Mouse (Mus musculus) stomach, postnatal 0 days (tissue): ENCODE measurements around the gene Zfp385a.

ENCODE experiments used
- CTCF ChIP-seq: IDR thresholded peaks from 2 replicates; pipeline ENCODE4 v1.5.1; 2016; ENCODE audit warnings: antibody characterized with exemption, low read depth, mild to moderate bottlenecking, moderate library complexity
- EP300 ChIP-seq: optimal IDR thresholded peaks from 2 replicates; pipeline ENCODE3; 2016; ENCODE audit warnings: antibody characterized with exemption

- TF ChIP-seq CTCF (no peak), EP300 (no peak)
These were observed 30.6 kb upstream of the Zfp385a start for GRCm38 (mm10) chr15:103370462-103370861.
